8 mouse cellular contexts compared by ENCODE assay signal in genomic region chr15:89147024-89147423, GRCm38 (mm10). TPM values are rescaled to one million over a fixed set of nuclear protein-coding genes. Genes with fewer than 3 reads are reported as not detected.
A peak's percentile ranks its signal among the peaks of the same experiment; 100 is the strongest.
DNase-seq lines count a peak whose midpoint lies in the region; ATAC-seq and TF ChIP-seq lines count a peak whose summit lies in the region.

No protein-coding gene starts in this region.

- WGBS in lung, embryonic 14.5 days = 10% methylated on average over 15 of the region's 16 CpGs
- WGBS in lung, adult 2 months = 10% methylated on average over 16 of the region's 16 CpGs
- WGBS in limb, embryonic 11.5 days = 3% methylated on average over 16 of the region's 16 CpGs
- 7% methylated on average over 16 of the region's 16 CpGs for WGBS in neural tube, embryonic 15.5 days

- no peak for ATAC-seq in lung, embryonic 14.5 days (ENCODE audit: insufficient read depth)
- ATAC-seq in limb, embryonic 11.5 days (ENCODE audit: insufficient number of reproducible peaks, low FRiP score, low TSS enrichment, low read depth) = no peak
- ATAC-seq in neural tube, embryonic 15.5 days (ENCODE audit: low FRiP score) = no peak

- no peak for TF ChIP-seq POLR2A in lung, adult 2 months (IDR thresholded peaks at IDR 0.05; ENCODE audit: borderline replicate concordance, extremely low read depth, low read depth, low read length)

- H3K9ac ChIP-seq in lung, embryonic 14.5 days = no peak overlapping the region
- H3K9ac ChIP-seq in limb, embryonic 11.5 days (ENCODE audit: low read length) = peak overlapping the region; percentile 37; the same call in 1 of the 2 replicates
- peak overlapping the region; percentile 55 for H3K9ac ChIP-seq in neural tube, embryonic 15.5 days (replicated peaks)

- intact Hi-C loops in heart, postnatal 10 days (cut with DNase I) = no loop called here

- peak overlapping the region; percentile 58 for H3K4me2 ChIP-seq in lung, embryonic 14.5 days
- peak overlapping the region; percentile 74 for H3K4me2 ChIP-seq in limb, embryonic 11.5 days (ENCODE audit: low read depth, severe bottlenecking)
- H3K4me2 ChIP-seq in neural tube, embryonic 15.5 days = peak overlapping the region; percentile 67

- H3K27ac ChIP-seq in lung, embryonic 14.5 days (ENCODE audit: low read depth) = no peak overlapping the region
- no peak overlapping the region for H3K27ac ChIP-seq in limb, embryonic 11.5 days (replicated peaks; ENCODE audit: low read depth, low read length)
- H3K27ac ChIP-seq in neural tube, embryonic 15.5 days (replicated peaks) = peak overlapping the region; percentile 76

- DNase-seq in lung, embryonic 14.5 days = no peak
- DNase-seq in lung, adult 2 months = no peak
- peak; percentile 77 for DNase-seq in cerebellum, adult 9-11 months
- peak; percentile 19 to 33 for DNase-seq in heart, postnatal 10 days
- DNase-seq in limb, embryonic 11.5 days (ENCODE audit: low spot score) = peak; percentile 54
- no peak for DNase-seq in gastrocnemius, postnatal 25 days
- no peak for DNase-seq in yolk sac, embryonic 10.5 days (ENCODE audit: low spot score)

- peaks cover 54% of the 10 kb centered on the region for H3K27me3 ChIP-seq in lung, embryonic 14.5 days (ENCODE audit: insufficient read depth, low read length)
- peaks cover 13% of the 10 kb centered on the region; the same call in 1 of the 2 replicates for H3K27me3 ChIP-seq in limb, embryonic 11.5 days (ENCODE audit: control insufficient read depth, insufficient read depth, low read length)
- H3K27me3 ChIP-seq in neural tube, embryonic 15.5 days (replicated peaks) = no peaks in the 10 kb centered on the region

- H3K36me3 ChIP-seq in lung, embryonic 14.5 days (ENCODE audit: insufficient read depth) = no peaks in the 10 kb centered on the region
- no peaks in the 10 kb centered on the region for H3K36me3 ChIP-seq in limb, embryonic 11.5 days (ENCODE audit: control insufficient read depth, insufficient read depth, low read length)
- no peaks in the 10 kb centered on the region for H3K36me3 ChIP-seq in neural tube, embryonic 15.5 days

- peak overlapping the region; percentile 25 for H3K4me3 ChIP-seq in lung, embryonic 14.5 days (ENCODE audit: low read depth, low read length)
- no peak overlapping the region for H3K4me3 ChIP-seq in lung, adult 2 months (replicated peaks; ENCODE audit: extremely low read depth, low read depth, low read length)
- H3K4me3 ChIP-seq in limb, embryonic 11.5 days (ENCODE audit: low read depth, low read length) = peak overlapping the region; percentile 24
- peak overlapping the region; percentile 57 for H3K4me3 ChIP-seq in neural tube, embryonic 15.5 days (replicated peaks)

- H3K4me1 ChIP-seq in lung, embryonic 14.5 days (ENCODE audit: insufficient read depth) = peaks cover 7% of the 10 kb centered on the region
- peaks cover 3% of the 10 kb centered on the region for H3K4me1 ChIP-seq in lung, adult 2 months (ENCODE audit: control insufficient read depth, insufficient read depth, low read length)
- peaks cover 16% of the 10 kb centered on the region for H3K4me1 ChIP-seq in limb, embryonic 11.5 days (ENCODE audit: control insufficient read depth, insufficient read depth, low read length)
- H3K4me1 ChIP-seq in neural tube, embryonic 15.5 days = peaks cover 42% of the 10 kb centered on the region

- no peaks in the 10 kb centered on the region for H3K9me3 ChIP-seq in lung, embryonic 14.5 days (ENCODE audit: low read depth, low read length)
- no peaks in the 10 kb centered on the region for H3K9me3 ChIP-seq in limb, embryonic 11.5 days (ENCODE audit: control insufficient read depth, low read length)
- no peaks in the 10 kb centered on the region for H3K9me3 ChIP-seq in neural tube, embryonic 15.5 days (replicated peaks)

- TF ChIP-seq CTCF in lung, embryonic 14.5 days (IDR thresholded peaks at IDR 0.05; ENCODE audit: low read depth) = no peak
- no peak for TF ChIP-seq CTCF in lung, adult 2 months (IDR thresholded peaks at IDR 0.05; ENCODE audit: insufficient read depth, low read length)

RNA-seq across cellular contexts. Expression of gene Mapk11, which starts 2.4 kb away (rescaled TPM):
- polyA plus RNA-seq in lung, embryonic 14.5 days (2014; fragmentation: Nextera tagmentation; extraction: Ambion mirVana) = 11.3 and 13.3 TPM in 2 replicates
- 13.7 and 14.0 TPM in 2 replicates for polyA plus RNA-seq in lung, adult 2 months (2012; rRNA removed)
- total RNA-seq in heart, postnatal 10 days (2021) = 1 to 10 TPM; 4.1 to 4.8 TPM
- 15.3 and 16.6 TPM in 2 replicates for polyA plus RNA-seq in limb, embryonic 11.5 days (2014; fragmentation: Nextera tagmentation; extraction: Ambion mirVana)
- 22.5 and 27.5 TPM in 2 replicates for polyA plus RNA-seq in neural tube, embryonic 15.5 days (2015; fragmentation: Nextera tagmentation; extraction: Ambion mirVana)
- total RNA-seq in gastrocnemius, postnatal 25 days (2021) = 1 to 10 TPM in 1 of 2 experiments, under 1 TPM in 1; 0.67 to 2.1 TPM

RNA-seq across cellular contexts. Expression of gene Mapk12, which starts 6.5 kb away (rescaled TPM):
- polyA plus RNA-seq in lung, embryonic 14.5 days (2014; fragmentation: Nextera tagmentation; extraction: Ambion mirVana) = 11.4 and 11.9 TPM in 2 replicates
- 28.2 and 32.2 TPM in 2 replicates for polyA plus RNA-seq in lung, adult 2 months (2012; rRNA removed)
- 10 to 100 TPM; 23.8 to 24.8 TPM for total RNA-seq in heart, postnatal 10 days (2021)
- polyA plus RNA-seq in limb, embryonic 11.5 days (2014; fragmentation: Nextera tagmentation; extraction: Ambion mirVana) = 14.3 and 15.2 TPM in 2 replicates
- polyA plus RNA-seq in neural tube, embryonic 15.5 days (2015; fragmentation: Nextera tagmentation; extraction: Ambion mirVana) = 4.8 and 5.2 TPM in 2 replicates
- 100 to 1,000 TPM; 140 to 157 TPM for total RNA-seq in gastrocnemius, postnatal 25 days (2021)

RNA-seq across cellular contexts. Expression of gene Hdac10, which starts 18.5 kb away (rescaled TPM):
- 18.8 and 19.7 TPM in 2 replicates for polyA plus RNA-seq in lung, embryonic 14.5 days (2014; fragmentation: Nextera tagmentation; extraction: Ambion mirVana)
- 39.8 and 46.9 TPM in 2 replicates for polyA plus RNA-seq in lung, adult 2 months (2012; rRNA removed)
- 1 to 10 TPM; 8.3 to 9.1 TPM for total RNA-seq in heart, postnatal 10 days (2021)
- 9.1 and 9.8 TPM in 2 replicates for polyA plus RNA-seq in limb, embryonic 11.5 days (2014; fragmentation: Nextera tagmentation; extraction: Ambion mirVana)
- 25.1 and 31.9 TPM in 2 replicates for polyA plus RNA-seq in neural tube, embryonic 15.5 days (2015; fragmentation: Nextera tagmentation; extraction: Ambion mirVana)
- 1 to 10 TPM; 5.3 to 6.5 TPM for total RNA-seq in gastrocnemius, postnatal 25 days (2021)

RNA-seq across cellular contexts. Expression of gene Tubgcp6, which starts 24.1 kb away (rescaled TPM):
- polyA plus RNA-seq in lung, embryonic 14.5 days (2014; fragmentation: Nextera tagmentation; extraction: Ambion mirVana) = 18.4 and 19.8 TPM in 2 replicates
- 27.1 and 30.3 TPM in 2 replicates for polyA plus RNA-seq in lung, adult 2 months (2012; rRNA removed)
- total RNA-seq in heart, postnatal 10 days (2021) = 10 to 100 TPM; 13.7 to 13.9 TPM
- polyA plus RNA-seq in limb, embryonic 11.5 days (2014; fragmentation: Nextera tagmentation; extraction: Ambion mirVana) = 22.6 and 23.5 TPM in 2 replicates
- polyA plus RNA-seq in neural tube, embryonic 15.5 days (2015; fragmentation: Nextera tagmentation; extraction: Ambion mirVana) = 14.4 and 14.8 TPM in 2 replicates
- 1 to 10 TPM; 6.5 to 8.4 TPM for total RNA-seq in gastrocnemius, postnatal 25 days (2021)

RNA-seq across cellular contexts. Expression of gene Plxnb2, which starts 33.6 kb away (rescaled TPM):
- 149 and 156 TPM in 2 replicates for polyA plus RNA-seq in lung, embryonic 14.5 days (2014; fragmentation: Nextera tagmentation; extraction: Ambion mirVana)
- polyA plus RNA-seq in lung, adult 2 months (2012; rRNA removed) = 204 and 210 TPM in 2 replicates
- total RNA-seq in heart, postnatal 10 days (2021) = 100 to 1,000 TPM; 115 to 145 TPM
- polyA plus RNA-seq in limb, embryonic 11.5 days (2014; fragmentation: Nextera tagmentation; extraction: Ambion mirVana) = 122 and 125 TPM in 2 replicates
- polyA plus RNA-seq in neural tube, embryonic 15.5 days (2015; fragmentation: Nextera tagmentation; extraction: Ambion mirVana) = 69.4 and 72.3 TPM in 2 replicates
- 10 to 100 TPM in 1 of 2 experiments, 1 to 10 TPM in 1; 8.5 to 11.9 TPM for total RNA-seq in gastrocnemius, postnatal 25 days (2021)

Comparison
In these comparisons a context has a peak if more than half of its experiments do, and no peak if none do; other contexts are left out.
1. DNase-seq: peak in cerebellum, adult 9-11 months (single experiment), heart, postnatal 10 days (2 of 2) and limb, embryonic 11.5 days (single experiment); none in lung, embryonic 14.5 days (single experiment), lung, adult 2 months (single experiment), gastrocnemius, postnatal 25 days (single experiment) and yolk sac, embryonic 10.5 days (single experiment).
2. Peak in every context shown above with its lines, with median percentiles within 50 percentile points of each other: H3K4me2 ChIP-seq.